Mouse (Mus musculus) mesoderm, embryonic 11.5 days (tissue): ENCODE results near the gene Ncf2.

ENCODE experiments used
- DNase-seq: peaks from one replicate; pipeline ENCODE4 v3.0.0-alpha.2; 2012; ENCODE audit warnings: low read depth, low spot score

Gene Ncf2

GRCm38 (mm10) chr1:152795688-152796255 is 4.2 kb upstream of the Ncf2 start:
- no peak for DNase-seq

- no peak for DNase-seq
Measured at GRCm38 (mm10) chr1:152796683-152797263, 3.2 kb upstream of the Ncf2 start.

GRCm38 (mm10) chr1:152798125-152798524 is 1.9 kb upstream of the Ncf2 start:
- no peak for DNase-seq

DNA sequence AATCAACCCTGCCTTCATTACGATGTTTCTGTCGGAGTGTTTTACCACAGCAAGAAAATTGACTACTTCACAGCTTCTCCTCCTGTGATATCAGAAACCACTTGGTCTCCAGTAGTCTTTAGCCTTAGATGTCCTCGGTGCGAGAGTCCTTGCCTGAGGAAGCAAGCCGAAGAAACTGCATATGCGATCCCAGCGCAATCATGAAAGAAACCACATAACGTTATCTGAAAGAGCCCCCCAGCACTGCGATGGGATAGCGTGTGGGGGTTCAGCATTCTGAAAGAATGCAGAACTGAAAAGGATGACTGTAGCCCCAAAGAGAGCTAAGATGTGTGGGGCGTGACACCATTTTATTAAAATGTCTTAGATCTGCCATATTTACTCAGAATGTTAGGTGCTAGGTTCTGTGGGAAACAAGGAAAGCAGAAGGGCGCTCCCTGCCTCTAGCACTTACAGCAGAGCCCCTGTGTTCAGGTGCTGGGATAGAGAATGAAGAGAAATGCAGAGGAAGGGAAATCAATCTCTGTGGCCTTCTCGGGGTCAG is 711 bp downstream of the Ncf2 start:
- DNase-seq, result no peak

DNA sequence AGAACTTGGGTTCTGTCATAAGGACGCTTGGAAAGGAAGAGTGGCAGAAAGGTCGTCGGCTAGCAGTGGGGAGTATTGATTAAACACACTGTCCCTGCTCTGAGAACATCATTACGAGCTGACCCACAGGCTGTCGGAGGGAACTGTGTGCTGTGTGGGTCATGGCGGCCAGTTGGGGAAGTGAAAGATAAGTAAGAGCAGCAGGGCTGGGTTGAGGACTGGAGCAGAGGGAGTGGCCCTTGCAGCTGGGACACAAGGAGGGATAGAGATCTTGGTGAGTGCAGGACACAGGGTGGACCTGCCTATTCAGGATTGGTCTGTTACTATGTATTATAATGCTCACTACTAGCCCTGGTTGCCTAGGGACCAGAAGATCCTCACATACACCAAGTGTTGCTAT is 4.9 kb downstream of the Ncf2 start:
- no peak for DNase-seq

GRCm38 (mm10) chr1:152807619-152808391 is 7.8 kb downstream of the Ncf2 start:
- DNase-seq, result no peak

DNA sequence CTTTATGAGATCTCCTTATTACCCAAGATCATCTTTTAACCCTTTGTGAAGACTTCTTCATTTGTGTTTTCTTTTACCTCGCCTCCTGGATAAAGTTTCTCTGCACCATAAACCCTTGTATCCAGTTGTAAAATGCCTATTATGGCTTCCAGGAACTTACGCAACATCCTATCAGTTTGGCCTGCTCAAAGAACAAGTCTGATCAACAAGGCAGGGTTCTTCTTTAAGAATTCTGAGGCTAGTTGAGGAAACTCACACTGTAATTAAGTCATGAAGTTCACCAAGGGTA is 8.3 kb downstream of the Ncf2 start:
- no peak for DNase-seq

- DNase-seq, result no peak
Measured at GRCm38 (mm10) chr1:152809541-152810252, 9.7 kb downstream of the Ncf2 start.

GRCm38 (mm10) chr1:152810533-152811439 is 10.8 kb downstream of the Ncf2 start:
- DNase-seq, result no peak

DNA sequence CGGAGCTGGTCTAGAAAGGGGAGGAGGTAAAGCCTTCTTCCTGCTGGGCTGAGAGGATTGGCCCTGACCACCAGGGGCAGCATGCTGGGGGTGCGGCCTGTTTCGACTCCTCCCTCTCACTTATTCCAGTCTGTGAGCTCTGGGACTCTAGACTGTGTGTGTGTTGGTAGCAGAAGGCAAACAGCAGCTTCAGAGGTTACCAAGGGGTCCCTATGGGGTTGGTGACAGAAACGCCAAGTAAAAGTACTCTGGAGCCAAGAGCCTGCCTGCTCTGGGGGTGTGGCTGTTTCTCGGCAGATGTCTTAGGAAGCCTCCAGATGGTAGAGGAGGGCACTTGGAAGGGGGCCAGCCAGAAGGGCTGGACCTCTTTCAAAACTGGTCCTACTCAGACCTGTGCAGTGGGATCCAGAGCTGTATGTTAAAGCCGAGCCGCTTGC is 15.3 kb downstream of the Ncf2 start:
- DNase-seq, result peak; percentile 73

DNA sequence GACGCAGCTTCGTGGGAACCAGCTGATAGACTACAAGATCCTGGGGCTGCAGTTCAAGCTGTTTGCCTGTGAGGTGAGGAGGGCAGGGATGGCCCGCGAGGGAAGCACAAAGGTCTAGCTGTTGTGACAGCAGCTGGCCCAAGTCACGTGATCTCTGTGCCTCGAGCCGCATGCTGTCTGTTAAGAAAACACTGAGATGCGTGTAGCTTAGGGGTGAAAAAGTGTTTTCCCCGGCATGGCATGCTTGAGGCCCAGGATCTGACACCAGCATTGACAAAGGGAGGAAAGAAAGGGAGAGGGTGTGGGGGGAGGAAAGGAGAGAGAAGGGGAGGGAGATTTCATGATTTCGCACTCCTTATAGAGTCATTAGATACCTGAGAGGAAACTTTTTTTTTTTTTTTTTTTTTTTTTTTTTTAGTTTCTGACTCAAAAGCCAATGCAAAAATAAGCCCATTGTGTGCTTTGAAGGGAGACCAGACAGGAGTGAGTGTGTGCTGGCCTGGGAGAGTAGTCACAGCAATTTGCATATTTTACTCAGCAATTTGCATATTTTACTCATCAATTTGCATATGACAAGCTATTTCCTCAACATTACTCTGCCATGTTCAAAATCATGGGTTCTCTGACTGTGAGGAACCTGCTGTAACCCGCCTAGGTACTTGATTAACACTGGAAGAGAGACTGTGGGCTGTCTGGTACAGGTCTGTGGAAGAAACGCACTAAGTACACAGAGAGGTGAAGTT is 17.2 kb downstream of the Ncf2 start:
- DNase-seq, result peak; percentile 44

- DNase-seq, result peak; percentile 40
Measured at GRCm38 (mm10) chr1:152817794-152818193, 17.8 kb downstream of the Ncf2 start.

GRCm38 (mm10) chr1:152819558-152819957 is 19.6 kb downstream of the Ncf2 start:
- DNase-seq, result no peak

- DNase-seq, result no peak
Measured at GRCm38 (mm10) chr1:152820911-152821695, 21.1 kb downstream of the Ncf2 start.

GRCm38 (mm10) chr1:152821746-152822145 is 21.8 kb downstream of the Ncf2 start:
- DNase-seq, result no peak

DNA sequence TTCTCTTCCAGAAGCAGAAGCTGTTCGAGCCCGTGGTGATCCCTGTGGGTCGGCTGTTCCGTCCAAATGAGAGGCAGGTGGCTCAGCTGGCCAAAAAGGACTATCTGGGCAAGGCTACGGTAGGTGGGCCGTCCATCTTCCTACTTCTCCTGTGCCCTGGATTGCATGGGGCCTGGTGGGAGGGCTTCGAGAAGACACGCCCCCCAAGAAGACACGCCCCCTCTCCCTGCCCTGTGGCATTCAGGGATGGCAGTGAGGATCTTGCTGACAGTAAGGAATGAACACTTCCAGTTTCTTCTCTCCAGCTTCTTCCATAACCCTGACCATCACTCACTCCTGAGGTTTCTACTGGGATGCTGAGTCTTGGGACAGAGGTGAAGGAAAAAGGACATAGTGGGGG is 24.2 kb downstream of the Ncf2 start:
- no peak for DNase-seq

DNA sequence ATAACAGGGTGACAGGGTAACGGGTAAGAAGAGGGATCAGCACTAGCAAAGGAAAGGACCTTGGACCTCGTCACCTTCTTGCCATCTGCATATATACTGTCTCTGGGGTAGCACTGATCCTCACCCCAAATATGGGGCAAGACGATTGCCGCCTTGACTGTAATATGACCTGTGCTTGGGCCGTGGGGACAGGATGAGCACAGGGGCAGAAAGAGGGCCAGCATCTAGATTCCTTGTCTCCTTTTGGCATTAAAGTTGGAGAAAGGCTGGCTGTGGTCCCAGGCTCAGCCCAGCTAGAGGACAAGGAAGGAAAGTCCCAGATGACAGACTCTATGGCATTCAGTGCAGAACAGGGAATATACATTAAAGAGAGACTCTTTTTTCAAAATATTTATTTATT is 26.5 kb downstream of the Ncf2 start:
- DNase-seq, result no peak

- DNase-seq, result no peak
Measured at GRCm38 (mm10) chr1:152828168-152828567, 28.2 kb downstream of the Ncf2 start.

DNA sequence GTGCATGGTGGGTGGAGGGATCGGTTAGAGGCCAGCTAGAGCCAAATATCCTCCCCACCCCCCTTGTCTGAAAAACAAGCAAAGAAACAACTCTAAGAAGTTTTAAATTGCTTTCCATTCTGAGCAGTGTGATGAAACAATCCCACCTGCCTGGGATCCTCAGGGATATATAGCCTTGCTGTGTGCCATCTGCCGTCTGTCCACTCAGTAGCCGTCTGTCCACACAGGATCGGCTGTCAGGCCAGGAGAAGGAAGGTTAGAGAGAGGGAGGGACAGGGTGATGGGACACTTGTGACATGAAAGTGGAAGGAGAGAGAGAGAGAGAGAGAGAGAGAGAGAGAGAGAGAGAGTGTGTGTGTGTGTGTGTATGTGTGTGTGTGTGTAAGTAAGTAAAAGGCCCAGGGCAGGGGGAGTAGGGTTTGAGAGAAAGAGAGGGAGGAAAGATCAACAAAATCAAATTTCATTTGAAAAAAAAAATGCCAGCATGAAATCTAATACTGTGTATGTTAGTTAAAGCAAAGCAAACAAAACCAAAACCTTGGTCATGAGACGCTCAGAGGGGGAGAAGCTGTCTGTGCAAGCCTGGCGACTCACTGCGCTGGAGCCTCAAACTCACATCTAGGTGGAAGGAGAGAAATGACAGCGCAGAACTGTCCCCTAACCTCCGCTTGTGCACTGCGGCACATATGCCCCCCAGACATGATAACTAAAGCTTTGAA is 28.8 kb downstream of the Ncf2 start:
- no peak for DNase-seq
